Mouse (Mus musculus): ENCODE results near the gene B3galt4. TPM values are rescaled to one million over a fixed set of nuclear protein-coding genes. Genes with fewer than 3 reads are reported as not detected.
"Not testable (repeated sequence)": the region's sequence is repeated elsewhere in the genome, so short reads cannot be mapped to it uniquely, and the experiment has no call there.

B3galt4 gene
- polyA plus RNA-seq, 1 experiment from 2014 or later, result 4.0 TPM

GRCm38 (mm10) chr17:33991788-33992664 lies 40.7 kb upstream of the B3galt4 start:
- no peaks in the 10 kb centered on the region for H3K36me3 ChIP-seq (ENCODE audit: control insufficient read depth, insufficient read depth, low read length)
- 34% methylated on average over 10 of the region's 10 CpGs for WGBS
- H3K9me3 ChIP-seq (ENCODE audit: control insufficient read depth, low read length), result no peaks in the 10 kb centered on the region
- H3K4me2 ChIP-seq (ENCODE audit: low read depth, low read length, severe bottlenecking), result no peak overlapping the region
- no peak overlapping the region for H3K9ac ChIP-seq (ENCODE audit: low read length)
- DNase-seq (ENCODE audit: low spot score) (peak; percentile 75), ATAC-seq (replicated peaks; ENCODE audit: low FRiP score) (no peak)
- no peak overlapping the region for H3K27ac ChIP-seq (ENCODE audit: low read depth, low read length)
- H3K27me3 ChIP-seq (ENCODE audit: control insufficient read depth, insufficient read depth, low read length), result no peaks in the 10 kb centered on the region
- no peaks in the 10 kb centered on the region for H3K4me1 ChIP-seq (replicated peaks; ENCODE audit: control insufficient read depth, insufficient read depth, low read length)
- no peak overlapping the region for H3K4me3 ChIP-seq (ENCODE audit: low read depth, low read length)

DNA sequence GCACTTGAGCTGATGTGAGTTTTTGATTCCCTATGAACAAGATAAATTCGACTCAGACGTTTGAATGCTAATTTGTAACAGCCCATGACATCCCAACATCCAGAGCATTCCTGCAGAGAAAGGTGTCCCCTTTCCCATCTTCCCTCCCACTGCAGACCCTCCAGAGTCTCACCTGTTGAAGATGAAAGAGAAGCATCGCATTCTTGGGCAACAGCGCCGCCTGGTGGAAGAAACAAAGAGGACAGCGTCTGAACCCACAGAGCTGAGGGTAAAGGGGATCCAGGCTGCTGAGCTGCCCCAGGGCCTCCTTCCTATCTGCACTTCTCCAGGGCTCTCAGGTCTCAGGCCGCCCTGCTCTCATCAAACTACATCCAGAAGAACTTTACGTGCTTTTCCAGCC lies 30.8 kb upstream of the B3galt4 start:
- not testable (repeated sequence) for H3K36me3 ChIP-seq (ENCODE audit: control insufficient read depth, insufficient read depth, low read length); H3K9ac ChIP-seq (ENCODE audit: low read length); H3K27ac ChIP-seq (ENCODE audit: low read depth, low read length); ATAC-seq (replicated peaks; ENCODE audit: low FRiP score); H3K4me1 ChIP-seq (replicated peaks; ENCODE audit: control insufficient read depth, insufficient read depth, low read length); H3K9me3 ChIP-seq (ENCODE audit: control insufficient read depth, low read length)
- H3K4me2 ChIP-seq (ENCODE audit: low read depth, low read length, severe bottlenecking), result peak overlapping the region; percentile 62; the same call in 1 of the 2 replicates
- H3K4me3 ChIP-seq (ENCODE audit: low read depth, low read length), result peak overlapping the region; percentile 39; the same call in 1 of the 2 replicates
- DNase-seq (ENCODE audit: low spot score), result peak; percentile 80
- peaks cover 28% of the 10 kb centered on the region for H3K27me3 ChIP-seq (ENCODE audit: control insufficient read depth, insufficient read depth, low read length)
- 10% methylated on average over 8 of the region's 8 CpGs for WGBS

GRCm38 (mm10) chr17:33981192-33981909 lies 30.1 kb upstream of the B3galt4 start:
- Histone ChIP-seq H3K4me3 (ENCODE audit: low read depth, low read length) (peak overlapping the region; percentile 39), H3K4me2 (ENCODE audit: low read depth, low read length, severe bottlenecking) (peak overlapping the region; percentile 62), H3K27ac (ENCODE audit: low read depth, low read length) (peak overlapping the region; percentile 76; the same call in 1 of the 2 replicates), H3K9ac (ENCODE audit: low read length) (peak overlapping the region; percentile 57), H3K27me3 (ENCODE audit: control insufficient read depth, insufficient read depth, low read length) (peaks cover 30% of the 10 kb centered on the region)
- H3K36me3 ChIP-seq (ENCODE audit: control insufficient read depth, insufficient read depth, low read length); H3K4me1 ChIP-seq (replicated peaks; ENCODE audit: control insufficient read depth, insufficient read depth, low read length); H3K9me3 ChIP-seq (ENCODE audit: control insufficient read depth, low read length): not testable (repeated sequence)
- 1% methylated on average over 27 of the region's 27 CpGs for WGBS
- ATAC-seq (replicated peaks; ENCODE audit: low FRiP score), result peak; percentile 95
- peak; percentile 93 for DNase-seq (ENCODE audit: low spot score)

GRCm38 (mm10) chr17:33980181-33981035 lies 29.1 kb upstream of the B3galt4 start:
- Histone ChIP-seq H3K36me3 (ENCODE audit: control insufficient read depth, insufficient read depth, low read length) (no peaks in the 10 kb centered on the region), H3K27ac (ENCODE audit: low read depth, low read length) (no peak overlapping the region), H3K4me3 (ENCODE audit: low read depth, low read length) (no peak overlapping the region), H3K9ac (ENCODE audit: low read length) (no peak overlapping the region), H3K9me3 (ENCODE audit: control insufficient read depth, low read length) (no peaks in the 10 kb centered on the region), H3K4me2 (ENCODE audit: low read depth, low read length, severe bottlenecking) (no peak overlapping the region; the same call in 1 of the 2 replicates), H3K4me1 (replicated peaks; ENCODE audit: control insufficient read depth, insufficient read depth, low read length) (peaks cover 8% of the 10 kb centered on the region; the same call in 1 of the 2 replicates), H3K27me3 (ENCODE audit: control insufficient read depth, insufficient read depth, low read length) (peaks cover 31% of the 10 kb centered on the region)
- no peak for DNase-seq (ENCODE audit: low spot score)
- ATAC-seq (replicated peaks; ENCODE audit: low FRiP score), result 0 out of 2 replicates have a peak, but pooled peaks have one; percentile 14
- WGBS, result 82% methylated on average over 19 of the region's 19 CpGs

DNA sequence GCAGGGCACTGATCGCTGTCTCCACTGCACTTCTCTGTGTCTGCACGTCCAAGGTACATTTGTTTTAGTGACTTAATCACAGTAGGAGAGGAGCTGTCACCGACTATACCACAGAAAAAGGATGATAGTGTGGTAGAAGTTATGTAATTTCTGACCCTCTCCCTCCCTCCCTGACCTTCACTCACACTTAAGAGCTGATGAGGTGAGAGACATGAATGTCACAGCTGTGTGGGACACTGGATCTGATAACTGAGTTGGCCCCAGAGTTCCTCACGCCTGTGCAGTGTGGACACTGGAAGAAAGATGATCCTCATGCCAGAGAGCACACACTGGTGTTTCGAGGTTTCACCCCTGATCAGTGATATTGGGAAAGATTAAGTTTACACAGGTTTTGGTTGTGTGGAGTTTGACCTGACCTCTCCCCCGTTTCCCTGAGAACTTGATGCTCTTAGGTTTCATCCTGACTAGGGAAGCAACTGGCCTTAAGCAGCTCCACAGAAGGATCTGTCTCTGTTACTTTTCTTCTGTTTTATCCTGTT lies 28.3 kb upstream of the B3galt4 start:
- Histone ChIP-seq H3K4me2 (ENCODE audit: low read depth, low read length, severe bottlenecking) (no peak overlapping the region), H3K9me3 (ENCODE audit: control insufficient read depth, low read length) (no peaks in the 10 kb centered on the region), H3K27ac (ENCODE audit: low read depth, low read length) (no peak overlapping the region), H3K9ac (ENCODE audit: low read length) (no peak overlapping the region), H3K27me3 (ENCODE audit: control insufficient read depth, insufficient read depth, low read length) (peaks cover 31% of the 10 kb centered on the region), H3K4me3 (ENCODE audit: low read depth, low read length) (no peak overlapping the region), H3K4me1 (replicated peaks; ENCODE audit: control insufficient read depth, insufficient read depth, low read length) (peaks cover 8% of the 10 kb centered on the region; the same call in 1 of the 2 replicates), H3K36me3 (ENCODE audit: control insufficient read depth, insufficient read depth, low read length) (no peaks in the 10 kb centered on the region)
- DNase-seq (ENCODE audit: low spot score) (no peak), ATAC-seq (replicated peaks; ENCODE audit: low FRiP score) (no peak)
- WGBS, result 74% methylated on average over 6 of the region's 6 CpGs

GRCm38 (mm10) chr17:33978631-33979031 lies 27.3 kb upstream of the B3galt4 start:
- under 1% methylated on average over 15 of the region's 17 CpGs for WGBS
- Histone ChIP-seq H3K4me1 (replicated peaks; ENCODE audit: control insufficient read depth, insufficient read depth, low read length) (peaks cover 8% of the 10 kb centered on the region; the same call in 1 of the 2 replicates), H3K4me2 (ENCODE audit: low read depth, low read length, severe bottlenecking) (peak overlapping the region; percentile 54), H3K36me3 (ENCODE audit: control insufficient read depth, insufficient read depth, low read length) (no peaks in the 10 kb centered on the region), H3K27me3 (ENCODE audit: control insufficient read depth, insufficient read depth, low read length) (peaks cover 31% of the 10 kb centered on the region), H3K9ac (ENCODE audit: low read length) (peak overlapping the region; percentile 20), H3K4me3 (ENCODE audit: low read depth, low read length) (peak overlapping the region; percentile 31), H3K9me3 (ENCODE audit: control insufficient read depth, low read length) (no peaks in the 10 kb centered on the region), H3K27ac (ENCODE audit: low read depth, low read length) (no peak overlapping the region)
- no peak for DNase-seq (ENCODE audit: low spot score)
- no peak for ATAC-seq (replicated peaks; ENCODE audit: low FRiP score)

- peak overlapping the region; percentile 31 for H3K4me3 ChIP-seq (ENCODE audit: low read depth, low read length)
- H3K27ac ChIP-seq (ENCODE audit: low read depth, low read length), result no peak overlapping the region
- no peaks in the 10 kb centered on the region for H3K9me3 ChIP-seq (ENCODE audit: control insufficient read depth, low read length)
- peaks cover 8% of the 10 kb centered on the region; the same call in 1 of the 2 replicates for H3K4me1 ChIP-seq (replicated peaks; ENCODE audit: control insufficient read depth, insufficient read depth, low read length)
- no peaks in the 10 kb centered on the region for H3K36me3 ChIP-seq (ENCODE audit: control insufficient read depth, insufficient read depth, low read length)
- ATAC-seq (replicated peaks; ENCODE audit: low FRiP score), result no peak
- H3K9ac ChIP-seq (ENCODE audit: low read length), result peak overlapping the region; percentile 20
- peaks cover 31% of the 10 kb centered on the region for H3K27me3 ChIP-seq (ENCODE audit: control insufficient read depth, insufficient read depth, low read length)
- 3% methylated on average over 57 of the region's 57 CpGs for WGBS
- no peak for DNase-seq (ENCODE audit: low spot score)
- H3K4me2 ChIP-seq (ENCODE audit: low read depth, low read length, severe bottlenecking), result peak overlapping the region; percentile 54
These were observed 26.7 kb upstream of the B3galt4 start for GRCm38 (mm10) chr17:33977861-33978557.
